Mouse (Mus musculus): ENCODE data around the gene Efcab11.

Gene Efcab11

GRCm38 (mm10) chr12:99700380-99700779 lies 183.9 kb downstream of the Efcab11 start:
- DNase-seq (ENCODE audit: extremely low read depth, insufficient read length, low spot score): no peak

GRCm38 (mm10) chr12:99699379-99700023 lies 184.7 kb downstream of the Efcab11 start:
- DNase-seq (ENCODE audit: extremely low read depth, insufficient read length, low spot score): no peak

- no peak for DNase-seq (ENCODE audit: extremely low read depth, insufficient read length, low spot score)
Observed at GRCm38 (mm10) chr12:99694066-99694465, 190.2 kb downstream of the Efcab11 start.

GRCm38 (mm10) chr12:99686418-99686992 lies 197.7 kb downstream of the Efcab11 start:
- no peak for DNase-seq (ENCODE audit: extremely low read depth, insufficient read length, low spot score)

- no peak for DNase-seq (ENCODE audit: extremely low read depth, insufficient read length, low spot score)
Observed at GRCm38 (mm10) chr12:99685451-99686100, 198.7 kb downstream of the Efcab11 start.

GRCm38 (mm10) chr12:99681681-99682080 lies 202.6 kb downstream of the Efcab11 start:
- DNase-seq (ENCODE audit: extremely low read depth, insufficient read length, low spot score): peak; percentile 40

- no peak for DNase-seq (ENCODE audit: extremely low read depth, insufficient read length, low spot score)
Observed at GRCm38 (mm10) chr12:99671866-99672191, 212.4 kb downstream of the Efcab11 start.

- no peak for DNase-seq (ENCODE audit: extremely low read depth, insufficient read length, low spot score)
Observed at GRCm38 (mm10) chr12:99671162-99671865, 212.9 kb downstream of the Efcab11 start.

- DNase-seq (ENCODE audit: extremely low read depth, insufficient read length, low spot score): no peak
Observed at GRCm38 (mm10) chr12:99670762-99671152, 213.5 kb downstream of the Efcab11 start.

GRCm38 (mm10) chr12:99669976-99670761 lies 214.1 kb downstream of the Efcab11 start:
- DNase-seq (ENCODE audit: extremely low read depth, insufficient read length, low spot score): no peak

GRCm38 (mm10) chr12:99654991-99655880 lies 229.0 kb downstream of the Efcab11 start:
- no peak for DNase-seq (ENCODE audit: extremely low read depth, insufficient read length, low spot score)

- DNase-seq (ENCODE audit: extremely low read depth, insufficient read length, low spot score): no peak
Observed at GRCm38 (mm10) chr12:99652459-99652858, 231.8 kb downstream of the Efcab11 start.

- no peak for DNase-seq (ENCODE audit: extremely low read depth, insufficient read length, low spot score)
Observed at GRCm38 (mm10) chr12:99649732-99650131, 234.5 kb downstream of the Efcab11 start.

GRCm38 (mm10) chr12:99648781-99649180 lies 235.5 kb downstream of the Efcab11 start:
- DNase-seq (ENCODE audit: extremely low read depth, insufficient read length, low spot score): no peak

- DNase-seq (ENCODE audit: extremely low read depth, insufficient read length, low spot score): no peak
Observed at GRCm38 (mm10) chr12:99646556-99647354, 237.5 kb downstream of the Efcab11 start.

- DNase-seq (ENCODE audit: extremely low read depth, insufficient read length, low spot score): no peak
Observed at GRCm38 (mm10) chr12:99645418-99645817, 238.8 kb downstream of the Efcab11 start.

- no peak for DNase-seq (ENCODE audit: extremely low read depth, insufficient read length, low spot score)
Observed at GRCm38 (mm10) chr12:99644966-99645365, 239.3 kb downstream of the Efcab11 start.
